Mouse (Mus musculus) right cerebral cortex, postnatal 25 days (tissue): ENCODE data around the gene Ssh2.

Source experiments
- DNase-seq: peaks from one replicate; pipeline ENCODE4 v3.0.0; 2022

The Ssh2 gene

GRCm38 (mm10) chr11:77465111-77465510, 249.0 kb downstream of the Ssh2 start:
- no peak for DNase-seq

GRCm38 (mm10) chr11:77466544-77466943, 250.5 kb downstream of the Ssh2 start:
- DNase-seq = no peak

GRCm38 (mm10) chr11:77467157-77467556, 251.1 kb downstream of the Ssh2 start:
- DNase-seq = peak; percentile 75

GRCm38 (mm10) chr11:77467784-77468183, 251.7 kb downstream of the Ssh2 start:
- peak; percentile 77 for DNase-seq

GRCm38 (mm10) chr11:77468397-77468796, 252.3 kb downstream of the Ssh2 start:
- no peak for DNase-seq

- DNase-seq = no peak
Measured at GRCm38 (mm10) chr11:77471407-77471806, 255.3 kb downstream of the Ssh2 start.

DNA sequence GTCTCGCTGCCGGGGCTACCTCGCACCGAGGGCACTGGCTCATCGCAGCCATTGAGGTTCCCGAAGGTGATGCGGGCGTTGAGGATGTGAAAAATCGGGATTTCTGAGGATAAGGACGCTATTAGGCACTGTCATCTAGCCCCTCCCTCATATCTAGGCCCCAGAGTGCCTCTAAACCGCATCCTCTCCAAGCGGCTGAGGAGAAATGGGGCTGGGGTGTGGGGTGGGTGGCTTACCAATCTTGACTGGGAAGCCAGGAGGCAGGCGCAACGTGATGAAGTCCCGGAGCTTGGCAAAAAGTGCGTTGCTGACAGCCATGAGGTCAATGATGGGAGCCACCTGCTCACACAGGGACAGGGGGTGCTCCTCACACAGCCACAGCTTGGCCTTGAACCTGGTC, 256.7 kb downstream of the Ssh2 start:
- no peak for DNase-seq

DNA sequence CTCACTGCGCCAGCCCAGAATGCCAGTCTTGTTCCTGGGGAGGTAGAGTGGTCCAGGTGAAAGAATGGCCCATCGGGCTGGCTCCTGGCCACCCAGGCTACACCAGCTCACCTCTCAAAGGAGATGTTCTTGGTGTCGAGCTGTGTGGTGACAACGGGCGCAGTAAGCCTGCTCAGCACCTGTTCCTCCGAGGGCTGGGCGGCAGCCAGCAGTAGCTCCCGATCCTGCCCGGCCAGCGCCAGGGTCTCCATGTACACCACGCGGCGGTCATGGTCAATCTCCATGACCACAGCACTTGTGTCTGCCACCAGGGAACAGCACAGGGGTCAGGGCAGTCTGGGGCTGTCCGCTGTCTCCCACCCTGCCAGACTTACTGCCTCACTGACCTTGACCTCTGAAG, 260.1 kb downstream of the Ssh2 start:
- DNase-seq = no peak

DNA sequence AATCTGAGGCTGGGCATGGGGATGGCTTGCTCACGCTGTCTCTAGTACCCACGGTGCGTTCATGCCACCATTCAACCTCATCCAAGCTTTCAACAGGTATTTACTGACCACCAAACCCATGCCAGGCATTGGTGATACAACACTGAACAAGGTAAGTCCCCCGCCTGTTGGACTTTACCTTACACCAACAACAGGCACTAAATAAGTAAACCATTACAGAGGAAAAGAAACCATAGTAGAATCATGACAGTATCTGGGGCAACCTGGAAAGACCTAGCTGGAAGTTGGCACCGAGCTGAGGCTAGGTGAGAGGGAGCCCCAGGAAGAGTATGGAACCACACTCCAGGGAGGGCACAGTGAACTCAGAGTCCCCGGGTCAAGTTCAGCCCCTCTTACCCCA, 260.8 kb downstream of the Ssh2 start:
- no peak for DNase-seq

DNA sequence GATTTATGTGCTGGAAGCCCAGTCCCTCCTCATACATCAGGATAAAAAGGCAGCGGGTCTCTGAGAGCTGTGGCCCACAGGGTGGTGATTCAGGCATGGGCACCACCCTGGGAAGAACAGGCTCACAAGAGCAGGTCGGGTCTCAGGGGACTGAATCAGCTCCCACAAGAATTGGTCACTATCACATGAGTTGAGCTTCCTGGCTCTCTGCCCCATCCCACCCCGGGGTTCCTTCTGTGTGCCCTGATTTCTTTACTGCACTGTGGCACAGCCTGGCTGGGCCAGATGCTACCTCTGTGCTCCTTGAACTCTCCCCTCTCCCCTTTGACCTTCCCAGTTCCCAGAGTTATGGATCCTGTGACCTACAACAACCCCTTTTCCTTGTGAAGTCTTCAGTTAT, 267.0 kb downstream of the Ssh2 start:
- DNase-seq = no peak

- DNase-seq = no peak
Measured at GRCm38 (mm10) chr11:77483510-77484255, 267.6 kb downstream of the Ssh2 start.

DNA sequence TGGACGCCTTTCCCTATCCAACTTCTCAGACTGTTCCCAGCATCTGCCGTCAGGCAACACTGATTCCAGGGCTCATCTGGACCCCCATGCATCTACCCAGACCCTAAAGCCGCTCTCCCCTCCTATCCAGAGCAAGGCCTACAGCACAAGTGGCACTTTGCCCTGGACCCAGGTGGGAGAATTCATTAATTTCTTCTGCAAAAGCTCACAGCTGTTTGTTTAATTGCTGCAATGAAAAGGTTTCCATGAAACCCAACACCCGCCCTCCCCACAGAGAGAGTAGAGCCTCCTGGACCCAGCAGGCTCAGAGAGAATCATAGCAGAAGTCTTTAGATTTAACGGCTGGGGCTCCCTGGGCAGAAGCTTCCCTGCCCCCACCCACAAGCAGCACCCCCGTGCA, 269.1 kb downstream of the Ssh2 start:
- no peak for DNase-seq

DNA sequence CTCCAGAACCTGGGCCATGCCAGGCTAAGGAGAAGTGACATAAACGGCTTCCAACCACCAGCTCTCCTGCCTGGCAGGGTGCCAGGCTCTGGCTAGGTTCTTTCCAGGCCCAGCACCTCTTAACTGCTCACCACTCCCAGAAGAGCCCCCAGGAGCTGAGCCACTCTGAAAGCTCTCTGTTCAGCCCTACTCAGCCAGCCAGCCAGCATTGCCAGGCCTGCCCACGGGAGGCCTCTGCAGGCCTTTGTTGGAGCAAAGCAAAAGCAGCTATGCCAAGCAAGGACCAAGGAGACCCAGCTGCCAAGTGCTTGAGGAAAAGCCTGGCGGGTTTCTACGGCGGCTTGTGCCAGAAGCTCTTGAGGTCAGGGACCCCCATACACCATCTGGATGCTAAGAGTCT, 270.7 kb downstream of the Ssh2 start:
- DNase-seq = no peak

- DNase-seq = peak; percentile 56
Measured at GRCm38 (mm10) chr11:77488771-77489581, 272.9 kb downstream of the Ssh2 start.

- DNase-seq = peak; percentile 82
Measured at GRCm38 (mm10) chr11:77489591-77490235, 273.6 kb downstream of the Ssh2 start, which contains the start of gene Ankrd13b. Gene Ankrd13b, minus strand, starts transcription at chr11:77489678.

DNA sequence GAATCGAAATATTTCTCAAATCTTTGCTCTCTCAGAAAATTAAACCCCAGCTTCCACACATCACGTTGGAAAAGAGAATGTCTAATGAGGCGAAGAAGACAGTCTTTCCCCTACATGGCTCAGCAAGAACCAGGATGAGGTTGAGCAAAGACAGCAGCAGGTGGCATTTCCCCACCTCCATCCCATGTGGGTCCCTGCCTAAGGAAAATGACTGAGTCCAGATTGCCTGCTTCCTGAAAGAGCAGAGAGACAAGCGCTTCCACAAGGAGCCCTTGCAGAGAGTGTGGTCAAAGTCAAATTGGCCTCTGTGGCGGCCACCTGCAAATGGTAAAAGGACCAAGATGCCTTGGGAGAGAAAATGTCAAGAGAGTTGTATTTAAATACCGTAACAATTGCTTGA, 274.4 kb downstream of the Ssh2 start:
- DNase-seq = no peak

GRCm38 (mm10) chr11:77491123-77491501, 275.0 kb downstream of the Ssh2 start:
- DNase-seq = peak; percentile 86

GRCm38 (mm10) chr11:77491502-77492291, 275.6 kb downstream of the Ssh2 start:
- DNase-seq = peak; percentile 60

DNA sequence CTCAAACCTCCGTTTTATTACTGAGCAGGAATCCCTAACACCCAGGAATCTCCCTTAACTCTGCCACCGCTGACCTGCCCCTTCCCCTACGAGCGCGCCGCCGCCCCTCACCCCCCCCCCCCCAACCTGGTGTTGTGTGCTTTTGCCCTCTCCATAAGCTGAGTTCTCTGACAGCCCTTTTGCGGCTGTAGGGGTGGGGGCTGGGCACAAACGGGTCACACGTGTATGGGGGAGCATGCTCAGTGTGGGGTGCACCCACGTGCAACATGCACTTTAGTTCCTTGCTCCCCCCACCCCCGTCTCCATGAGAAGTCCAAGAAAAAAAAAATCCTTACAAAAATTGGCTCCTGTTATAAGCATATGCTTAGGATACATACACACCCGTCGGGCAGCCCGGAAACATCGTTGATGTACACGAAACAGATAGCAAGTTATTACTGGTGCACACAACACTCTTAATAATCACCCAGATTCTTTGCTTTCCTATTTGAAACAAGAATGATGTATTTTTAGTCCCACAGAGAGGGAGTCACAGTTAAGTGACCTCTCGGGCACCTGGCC, 276.3 kb downstream of the Ssh2 start:
- peak; percentile 49 for DNase-seq

GRCm38 (mm10) chr11:77492911-77493332, 276.8 kb downstream of the Ssh2 start:
- DNase-seq = peak; percentile 93

DNA sequence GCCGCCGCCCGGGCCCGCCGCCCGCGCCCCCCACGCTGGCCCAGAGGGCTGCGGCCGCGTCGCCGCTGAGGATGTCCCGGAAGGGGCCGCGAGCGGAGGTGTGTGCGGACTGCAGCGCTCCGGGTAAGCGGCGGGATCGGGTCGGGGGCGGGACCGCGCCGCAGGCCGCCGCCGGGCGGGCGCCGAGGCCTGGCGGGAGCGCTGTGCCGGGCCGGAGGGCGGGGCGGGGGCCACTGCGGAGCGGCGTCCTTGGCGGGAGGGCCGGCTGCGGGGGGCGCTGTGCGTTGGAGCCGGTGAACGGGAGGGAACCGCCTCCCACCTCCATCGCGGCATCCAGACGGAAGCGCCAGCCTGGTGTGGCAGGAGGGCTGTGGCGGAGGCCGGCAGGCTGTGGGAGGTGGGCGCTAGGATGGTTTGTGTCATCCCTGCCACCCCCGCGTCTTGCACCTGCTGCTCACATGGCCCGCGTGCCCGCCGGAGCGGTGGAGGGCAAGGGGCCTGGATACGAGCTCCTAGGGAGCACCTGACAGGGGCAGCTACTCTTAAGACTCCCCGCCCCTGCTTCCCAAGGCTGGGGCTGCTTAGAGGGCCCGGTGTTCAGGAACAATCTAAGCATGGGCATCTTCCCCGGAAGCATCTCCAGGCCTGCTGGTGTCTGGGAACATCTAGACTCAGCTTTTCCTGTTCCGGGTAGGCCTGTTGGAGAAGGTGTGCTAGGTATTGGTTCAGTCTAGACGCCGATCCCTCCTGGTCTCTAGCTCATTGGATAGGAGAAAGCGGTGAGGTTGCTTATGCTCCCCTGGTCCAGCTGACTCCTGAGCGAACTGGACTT, 277.6 kb downstream of the Ssh2 start, which contains the start of gene Git1:
TSS of gene Git1 (plus strand) at position 51 of the 832 bp plus-strand sequence.
- DNase-seq = peak; percentile 79

- no peak for DNase-seq
Measured at GRCm38 (mm10) chr11:77494344-77494676, 278.2 kb downstream of the Ssh2 start.
